Mouse (Mus musculus): ENCODE results near the gene Stat4.

DNA sequence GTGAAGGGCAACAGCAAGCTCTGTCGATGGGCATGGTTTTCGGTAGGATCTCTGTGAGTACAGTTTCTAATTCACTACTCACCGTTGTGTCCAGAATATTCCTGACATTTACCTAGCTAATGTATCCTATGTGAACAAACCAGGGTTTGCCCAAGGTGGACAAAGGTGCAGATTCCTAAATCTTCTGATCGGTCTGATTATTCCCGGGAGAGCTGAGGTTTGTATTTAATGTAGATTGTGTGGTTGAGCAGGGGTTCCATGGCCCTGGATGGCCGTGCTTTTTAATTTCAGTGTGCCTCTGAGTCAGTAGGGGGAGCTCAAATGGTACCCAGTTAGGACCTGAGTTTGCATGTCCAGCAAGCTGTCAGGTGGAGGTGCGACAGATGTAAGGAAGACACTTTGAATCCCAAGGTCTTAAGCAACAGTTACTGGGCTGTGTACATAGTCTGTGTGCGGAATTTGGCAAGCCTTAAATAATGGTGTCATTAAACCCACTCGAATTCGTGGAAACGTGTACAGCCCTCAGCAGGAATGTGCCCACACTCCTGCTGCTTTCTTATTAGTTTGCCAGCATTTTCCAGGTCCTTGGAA is 144.9 kb downstream of the Stat4 start:
- no peak for TF ChIP-seq CTCF (IDR thresholded peaks at IDR 0.05; ENCODE audit: extremely low read depth, insufficient read depth, insufficient read length, insufficient replicate concordance)
- no peak for TF ChIP-seq POLR2A (IDR thresholded peaks at IDR 0.05; ENCODE audit: low read depth, low read length)
